ENCODE assay signal across 23 mouse cellular contexts in genomic region chr2:127754113-127754512, GRCm38 (mm10). TPM values are rescaled to one million over a fixed set of nuclear protein-coding genes. Genes with fewer than 3 reads are reported as not detected.
"Had no signal": no experiment of that assay in that cellular context is flagged by ENCODE, and none has a peak within 500 bp of the region (broad histone marks: within the 10 kb centered on the region; RNA-seq: fewer than 3 reads in every experiment).

No protein-coding gene starts in this region.

- H3K36me3 ChIP-seq: liver, embryonic 15.5 days; lung, embryonic 15.5 days; midbrain, embryonic 15.5 days; neural tube, embryonic 12.5 days; neural tube, embryonic 15.5 days had no signal

- H3K9ac ChIP-seq: limb, embryonic 13.5 days; liver, embryonic 12.5 days; liver, embryonic 15.5 days; lung, embryonic 15.5 days; midbrain, embryonic 12.5 days; midbrain, embryonic 15.5 days; neural tube, embryonic 12.5 days; neural tube, embryonic 15.5 days had no signal

- H3K27ac ChIP-seq: kidney, postnatal 0 days; limb, embryonic 10.5 days; limb, embryonic 13.5 days; liver, embryonic 12.5 days; liver, embryonic 15.5 days; lung, embryonic 15.5 days; midbrain, embryonic 12.5 days; midbrain, embryonic 15.5 days; neural tube, embryonic 12.5 days; neural tube, embryonic 15.5 days; stomach, postnatal 0 days had no signal

- H3K4me3 ChIP-seq: limb, embryonic 10.5 days; limb, embryonic 13.5 days; liver, embryonic 12.5 days; liver, embryonic 15.5 days; lung, embryonic 15.5 days; midbrain, embryonic 12.5 days; midbrain, embryonic 15.5 days; neural tube, embryonic 12.5 days; neural tube, embryonic 15.5 days had no signal

- ATAC-seq: liver, embryonic 12.5 days; midbrain, embryonic 15.5 days had no signal

- H3K4me1 ChIP-seq: limb, embryonic 10.5 days; limb, embryonic 13.5 days; lung, embryonic 15.5 days; midbrain, embryonic 12.5 days; neural tube, embryonic 12.5 days had no signal

- DNase-seq: kidney, adult 2 months; kidney, postnatal 25 days; liver; lung, adult 18-20 months; lung, postnatal 10 days; lung, postnatal 36 days; right cerebral cortex, adult 18-20 months; right cerebral cortex, postnatal 14 days; right cerebral cortex, postnatal 4 days; thymus, adult 2 months; thymus, postnatal 14 days; thymus, postnatal 4 days had no signal

- H3K27me3 ChIP-seq: limb, embryonic 13.5 days; liver, embryonic 12.5 days; liver, embryonic 15.5 days; lung, embryonic 15.5 days; midbrain, embryonic 12.5 days; midbrain, embryonic 15.5 days; neural tube, embryonic 12.5 days; neural tube, embryonic 15.5 days had no signal

- H3K4me2 ChIP-seq: limb, embryonic 13.5 days; liver, embryonic 12.5 days; liver, embryonic 15.5 days; lung, embryonic 15.5 days; midbrain, embryonic 12.5 days; midbrain, embryonic 15.5 days; neural tube, embryonic 12.5 days; neural tube, embryonic 15.5 days had no signal

- H3K9me3 ChIP-seq: limb, embryonic 10.5 days; limb, embryonic 13.5 days; liver, embryonic 12.5 days; liver, embryonic 15.5 days; lung, embryonic 15.5 days; midbrain, embryonic 12.5 days; midbrain, embryonic 15.5 days; neural tube, embryonic 12.5 days; neural tube, embryonic 15.5 days had no signal

RNA-seq across cellular contexts. Expression of gene Mall, which starts 24.4 kb away (rescaled TPM):
- polyA plus RNA-seq: liver, embryonic 12.5 days had no signal
